In genomic region chr7:25756011-25756410, GRCm38 (mm10) we compare ENCODE assay signal across 7 mouse cellular contexts. TPM values are rescaled to one million over a fixed set of nuclear protein-coding genes. Genes with fewer than 3 reads are reported as not detected.
DNase-seq lines count a peak whose midpoint lies in the region; ATAC-seq lines count a peak whose summit lies in the region.

No protein-coding gene starts in this region.

- H3K36me3 ChIP-seq in embryonic facial prominence, embryonic 10.5 days (replicated peaks), result peaks cover 51% of the 10 kb centered on the region
- H3K36me3 ChIP-seq in limb, embryonic 10.5 days, result peaks cover 27% of the 10 kb centered on the region
- H3K36me3 ChIP-seq in midbrain, embryonic 13.5 days, result peaks cover 9% of the 10 kb centered on the region

- H3K4me2 ChIP-seq in midbrain, embryonic 13.5 days (replicated peaks), result peak overlapping the region; percentile 75

- peak; percentile 73 for ATAC-seq in granulocyte monocyte progenitor cell, adult 5-6 weeks (replicated peaks; ENCODE audit: poor library complexity, severe bottlenecking)
- ATAC-seq in midbrain, embryonic 13.5 days, result peak; percentile 57

- H3K9ac ChIP-seq in midbrain, embryonic 13.5 days (replicated peaks), result peak overlapping the region; percentile 56

- H3K27me3 ChIP-seq in embryonic facial prominence, embryonic 10.5 days (replicated peaks; ENCODE audit: low read depth, poor library complexity, severe bottlenecking), result no peaks in the 10 kb centered on the region
- H3K27me3 ChIP-seq in limb, embryonic 10.5 days (ENCODE audit: low read depth, poor library complexity, severe bottlenecking), result no peaks in the 10 kb centered on the region
- no peaks in the 10 kb centered on the region for H3K27me3 ChIP-seq in midbrain, embryonic 13.5 days

- H3K4me3 ChIP-seq in embryonic facial prominence, embryonic 10.5 days, result peak overlapping the region; percentile 97
- peak overlapping the region; percentile 99 for H3K4me3 ChIP-seq in limb, embryonic 10.5 days
- peak overlapping the region; percentile 75 for H3K4me3 ChIP-seq in midbrain, embryonic 13.5 days (replicated peaks)

- H3K9me3 ChIP-seq in embryonic facial prominence, embryonic 10.5 days, result no peaks in the 10 kb centered on the region
- no peaks in the 10 kb centered on the region for H3K9me3 ChIP-seq in limb, embryonic 10.5 days (replicated peaks)
- H3K9me3 ChIP-seq in midbrain, embryonic 13.5 days, result no peaks in the 10 kb centered on the region

- peak overlapping the region; percentile 99 for H3K27ac ChIP-seq in embryonic facial prominence, embryonic 10.5 days (replicated peaks)
- peak overlapping the region; percentile 99 for H3K27ac ChIP-seq in limb, embryonic 10.5 days
- H3K27ac ChIP-seq in midbrain, embryonic 13.5 days, result peak overlapping the region; percentile 96

- H3K4me1 ChIP-seq in embryonic facial prominence, embryonic 10.5 days, result peaks cover 17% of the 10 kb centered on the region
- peaks cover 17% of the 10 kb centered on the region for H3K4me1 ChIP-seq in limb, embryonic 10.5 days
- peaks cover 24% of the 10 kb centered on the region for H3K4me1 ChIP-seq in midbrain, embryonic 13.5 days (replicated peaks)

- under 1% methylated on average over 18 of the region's 18 CpGs for WGBS in embryonic facial prominence, embryonic 10.5 days
- WGBS in limb, embryonic 10.5 days, result 1% methylated on average over 18 of the region's 18 CpGs
- under 1% methylated on average over 18 of the region's 18 CpGs for WGBS in midbrain, embryonic 13.5 days

- DNase-seq in adrenal gland, adult 8-10 months, result peak; percentile 90
- DNase-seq in embryonic facial prominence, embryonic 10.5 days (ENCODE audit: low spot score), result peak; percentile 91
- DNase-seq in kidney, adult 11 months, result peak; percentile 93
- DNase-seq in limb, embryonic 10.5 days (ENCODE audit: low spot score), result peak; percentile 92
- peak; percentile 77 for DNase-seq in spleen, adult 12 weeks (ENCODE audit: low spot score)

RNA-seq across cellular contexts. Expression of gene Hnrnpul1, which starts 1.5 kb away (rescaled TPM):
- total RNA-seq in adrenal gland, adult 8-10 months (2022), result 100 to 1,000 TPM in 3 of 4 experiments, 10 to 100 TPM in 1; 97.0 to 132 (median 119) TPM
- 60.8 and 62.5 TPM in 2 replicates for polyA plus RNA-seq in embryonic facial prominence, embryonic 10.5 days (2016; fragmentation: Nextera tagmentation; extraction: Ambion mirVana)
- 146 and 152 TPM in 2 replicates for total RNA-seq in granulocyte monocyte progenitor cell, adult 5-6 weeks (2014; fragmentation: Nextera tagmentation)
- total RNA-seq in granulocyte monocyte progenitor cell, adult 5-6 weeks (2017), result 146 and 175 TPM in 2 replicates
- polyA plus RNA-seq in limb, embryonic 10.5 days (2016; fragmentation: Nextera tagmentation; extraction: Ambion mirVana), result 61.7 and 67.7 TPM in 2 replicates
- polyA plus RNA-seq in midbrain, embryonic 13.5 days (2015; fragmentation: Nextera tagmentation; extraction: Ambion mirVana), result 53.5 and 56.2 TPM in 2 replicates

RNA-seq across cellular contexts. Expression of gene Axl, which starts 32.5 kb away (rescaled TPM):
- 10 to 100 TPM; 51.4 to 73.8 (median 64.5) TPM for total RNA-seq in adrenal gland, adult 8-10 months (2022)
- 22.1 and 29.7 TPM in 2 replicates for polyA plus RNA-seq in embryonic facial prominence, embryonic 10.5 days (2016; fragmentation: Nextera tagmentation; extraction: Ambion mirVana)
- total RNA-seq in granulocyte monocyte progenitor cell, adult 5-6 weeks (2014; fragmentation: Nextera tagmentation), result 1.0 and 4.0 TPM in 2 replicates
- 0.43 and 5.5 TPM in 2 replicates for total RNA-seq in granulocyte monocyte progenitor cell, adult 5-6 weeks (2017)
- 19.4 and 28.1 TPM in 2 replicates for polyA plus RNA-seq in limb, embryonic 10.5 days (2016; fragmentation: Nextera tagmentation; extraction: Ambion mirVana)
- polyA plus RNA-seq in midbrain, embryonic 13.5 days (2015; fragmentation: Nextera tagmentation; extraction: Ambion mirVana), result 17.5 and 18.9 TPM in 2 replicates

RNA-seq across cellular contexts. Expression of gene Ccdc97, which starts 37.1 kb away (rescaled TPM):
- 10 to 100 TPM; 51.3 to 63.7 (median 56.9) TPM for total RNA-seq in adrenal gland, adult 8-10 months (2022)
- polyA plus RNA-seq in embryonic facial prominence, embryonic 10.5 days (2016; fragmentation: Nextera tagmentation; extraction: Ambion mirVana), result 31.6 and 33.2 TPM in 2 replicates
- total RNA-seq in granulocyte monocyte progenitor cell, adult 5-6 weeks (2014; fragmentation: Nextera tagmentation), result 35.6 and 51.7 TPM in 2 replicates
- 8.9 and 14.8 TPM in 2 replicates for total RNA-seq in granulocyte monocyte progenitor cell, adult 5-6 weeks (2017)
- polyA plus RNA-seq in limb, embryonic 10.5 days (2016; fragmentation: Nextera tagmentation; extraction: Ambion mirVana), result 31.5 and 32.3 TPM in 2 replicates
- polyA plus RNA-seq in midbrain, embryonic 13.5 days (2015; fragmentation: Nextera tagmentation; extraction: Ambion mirVana), result 29.9 and 35.9 TPM in 2 replicates

Comparison
In these comparisons a context has a peak if more than half of its experiments do, and no peak if none do; other contexts are left out.
1. Peak in every context shown above with its lines: DNase-seq, ATAC-seq, H3K4me3 ChIP-seq and H3K27ac ChIP-seq.